Mouse (Mus musculus) limb, embryonic 14.5 days (tissue): ENCODE measurements around the gene Clptm1. TPM values are rescaled to one million over a fixed set of nuclear protein-coding genes. Genes with fewer than 3 reads are reported as not detected.

ENCODE experiments used
- ATAC-seq: fragments of 200-750 bp; cut with Nextera tagmentation; 2 replicates; pipeline ENCODE4 v1.8.0; 2017; ENCODE audit warnings: low read depth, moderate number of reproducible peaks, moderate TSS enrichment; ENCODE audit not compliant: low FRiP score
- DNase-seq: peaks from one replicate; pipeline ENCODE4 v3.0.0-alpha.2; 2015; ENCODE audit warnings: low spot score
- H3K27ac ChIP-seq: fragments of 300-500 bp; sonication (generic); replicated peaks from 2 replicates; pipeline ENCODE4 v1.5.1; 2014; ENCODE audit warnings: low read depth, mild to moderate bottlenecking, low read length, moderate library complexity, mixed read lengths
- H3K27me3 ChIP-seq: fragments of 300-500 bp; sonication (generic); 2 replicates; pipeline ENCODE4 v1.6.1; 2014; ENCODE audit warnings: low read length, mixed read lengths; ENCODE audit not compliant: control insufficient read depth, insufficient read depth
- H3K36me3 ChIP-seq: fragments of 300-500 bp; sonication (generic); 2 replicates; pipeline ENCODE4 v1.6.1; 2014; ENCODE audit warnings: mild to moderate bottlenecking, low read length, moderate library complexity, mixed read lengths; ENCODE audit not compliant: control insufficient read depth, insufficient read depth
- H3K4me1 ChIP-seq: fragments of 300-500 bp; sonication (generic); 2 replicates; pipeline ENCODE4 v1.6.1; 2014; ENCODE audit warnings: antibody characterized with exemption, low read length, mixed read lengths; ENCODE audit not compliant: control insufficient read depth, insufficient read depth
- H3K4me2 ChIP-seq: fragments of 300-500 bp; sonication (generic); replicated peaks from 2 replicates; pipeline ENCODE4 v1.6.1; 2014; ENCODE audit warnings: low read depth, mild to moderate bottlenecking, low read length, moderate library complexity; ENCODE audit not compliant: severe bottlenecking
- H3K4me3 ChIP-seq: fragments of 300-500 bp; sonication (generic); replicated peaks from 2 replicates; pipeline ENCODE4 v1.5.1; 2014; ENCODE audit warnings: low read length
- H3K9ac ChIP-seq: fragments of 300-500 bp; sonication (generic); 2 replicates; pipeline ENCODE4 v1.6.1; 2014; ENCODE audit warnings: mild to moderate bottlenecking, low read depth, low read length, moderate library complexity; ENCODE audit not compliant: severe bottlenecking
- H3K9me3 ChIP-seq: fragments of 300-500 bp; sonication (generic); 2 replicates; pipeline ENCODE4 v1.6.1; 2016; ENCODE audit warnings: low read length; ENCODE audit not compliant: control insufficient read depth
- POLR2A ChIP-seq: fragments of 200-500 bp; IDR thresholded peaks from 2 replicates; pipeline ENCODE4 v1.8.0; 2012; ENCODE audit warnings: inconsistent platforms, mild to moderate bottlenecking, moderate library complexity, borderline replicate concordance; ENCODE audit not compliant: insufficient read depth, insufficient read length; ENCODE audit errors: extremely low read depth
- WGBS: fragments of 180-500 bp; shearing (Covaris S2); extraction: QIAGEN DNeasy Blood & Tissue Kit; methylation state at CpG from one replicate; pipeline ENCODE4 v1.1.7; 2014; 5-methylcytosine and 5-hydroxymethylcytosine counted together
- polyA plus RNA-seq, 2 experiments: library from polyadenylated mRNA; depleted of rRNA in 1 of 2; stranded (reverse) in 1 of 2; unstranded in 1 of 2; fragments of >200 nt; fragmentation: Nextera tagmentation in 1 of 2; extraction: Ambion mirVana in 1 of 2; gene quantifications; 2 replicates each; pipeline versions ENCODE4 v1.2.1 to v1.2.3; 2012 to 2014

The Clptm1 gene
- polyA plus RNA-seq, 2 experiments: 68.8 to 90.2 TPM

GRCm38 (mm10) chr7:19628536-19629360, 36.1 kb downstream of the Clptm1 start:
- Histone ChIP-seq H3K4me1 (no peaks in the 10 kb centered on the region), H3K9ac (peak overlapping the region; percentile 59), H3K27me3 (no peaks in the 10 kb centered on the region), H3K27ac (peak overlapping the region; percentile 79), H3K36me3 (peaks cover 17% of the 10 kb centered on the region), H3K4me2 (peak overlapping the region; percentile 93), H3K4me3 (peak overlapping the region; percentile 75), H3K9me3 (no peaks in the 10 kb centered on the region)
- no peak for TF ChIP-seq POLR2A
- ATAC-seq: peak; percentile 88
- DNase-seq: peak; percentile 92
- WGBS: 3% methylated on average over 49 of the region's 57 CpGs

GRCm38 (mm10) chr7:19628192-19628535, 36.7 kb downstream of the Clptm1 start:
- DNase-seq (no peak), ATAC-seq (no peak)
- TF ChIP-seq POLR2A: no peak
- H3K4me1 ChIP-seq: no peaks in the 10 kb centered on the region
- WGBS: 16% methylated on average over 17 of the region's 17 CpGs
- no peak overlapping the region for H3K9ac ChIP-seq
- H3K9me3 ChIP-seq: no peaks in the 10 kb centered on the region
- peaks cover 12% of the 10 kb centered on the region for H3K36me3 ChIP-seq
- H3K4me3 ChIP-seq: peak overlapping the region; percentile 75
- peak overlapping the region; percentile 93 for H3K4me2 ChIP-seq
- peak overlapping the region; percentile 21; the same call in 1 of the 2 replicates for H3K27ac ChIP-seq
- H3K27me3 ChIP-seq: no peaks in the 10 kb centered on the region

GRCm38 (mm10) chr7:19627721-19628120, 37.1 kb downstream of the Clptm1 start:
- WGBS: 71% methylated on average over 3 of the region's 3 CpGs
- no peak for TF ChIP-seq POLR2A
- H3K9me3 ChIP-seq: no peaks in the 10 kb centered on the region
- no peaks in the 10 kb centered on the region for H3K27me3 ChIP-seq
- H3K9ac ChIP-seq: no peak overlapping the region
- H3K4me1 ChIP-seq: no peaks in the 10 kb centered on the region
- H3K4me3 ChIP-seq: peak overlapping the region; percentile 75
- peak overlapping the region; percentile 93 for H3K4me2 ChIP-seq
- ATAC-seq (no peak), DNase-seq (no peak)
- H3K27ac ChIP-seq: no peak overlapping the region
- H3K36me3 ChIP-seq: peaks cover 7% of the 10 kb centered on the region

GRCm38 (mm10) chr7:19623433-19623832, 41.4 kb downstream of the Clptm1 start:
- TF ChIP-seq POLR2A: no peak
- H3K4me2 ChIP-seq: no peak overlapping the region
- 73% methylated on average over 2 of the region's 2 CpGs for WGBS
- no peaks in the 10 kb centered on the region for H3K27me3 ChIP-seq
- no peak overlapping the region for H3K9ac ChIP-seq
- H3K9me3 ChIP-seq: no peaks in the 10 kb centered on the region
- H3K27ac ChIP-seq: no peak overlapping the region
- H3K36me3 ChIP-seq: 0 out of 2 replicates have a peak, but pooled peaks cover 3% of the 10 kb centered on the region
- H3K4me3 ChIP-seq: no peak overlapping the region
- no peak for ATAC-seq
- H3K4me1 ChIP-seq: 0 out of 2 replicates have a peak, but pooled peaks cover 2% of the 10 kb centered on the region
- no peak for DNase-seq

- ATAC-seq (no peak), DNase-seq (no peak)
- TF ChIP-seq POLR2A: no peak
- no peak overlapping the region for H3K9ac ChIP-seq
- no peak overlapping the region for H3K4me2 ChIP-seq
- no peaks in the 10 kb centered on the region for H3K27me3 ChIP-seq
- H3K4me3 ChIP-seq: no peak overlapping the region
- 0 out of 2 replicates have a peak, but pooled peaks cover 3% of the 10 kb centered on the region for H3K36me3 ChIP-seq
- WGBS: 21% methylated on average over 6 of the region's 6 CpGs
- H3K9me3 ChIP-seq: no peaks in the 10 kb centered on the region
- no peak overlapping the region for H3K27ac ChIP-seq
- H3K4me1 ChIP-seq: 0 out of 2 replicates have a peak, but pooled peaks cover 2% of the 10 kb centered on the region
Observed at GRCm38 (mm10) chr7:19622241-19622640, 42.6 kb downstream of the Clptm1 start.
